Mouse (Mus musculus): ENCODE measurements at regions not wholly inside any gene's neighbourhood (a gene's known extent, or its start where the extent isn't known, plus 50 kb on each side); places are given as distances from the start of the nearest gene placed in this dataset.

GRCm38 (mm10) chr4:97417943-97418342, 235.0 kb upstream of the Gm10192 start:
- H3K27me3 ChIP-seq (ENCODE audit: control insufficient read depth, insufficient read depth, low read length), result no peaks in the 10 kb centered on the region
- no peaks in the 10 kb centered on the region for H3K4me1 ChIP-seq (replicated peaks; ENCODE audit: control insufficient read depth, insufficient read depth, low read length)
- no peak overlapping the region for H3K4me3 ChIP-seq (ENCODE audit: low read depth, low read length)
- no peak overlapping the region for H3K27ac ChIP-seq (ENCODE audit: low read depth, low read length)
- no peaks in the 10 kb centered on the region for H3K36me3 ChIP-seq (ENCODE audit: control insufficient read depth, insufficient read depth, low read length)
- H3K9me3 ChIP-seq (ENCODE audit: control insufficient read depth, low read length), result no peaks in the 10 kb centered on the region
- H3K4me2 ChIP-seq (replicated peaks; ENCODE audit: low read depth, low read length), result no peak overlapping the region
- peak; percentile 28 for DNase-seq (ENCODE audit: low spot score)
- H3K9ac ChIP-seq (ENCODE audit: low read depth, low read length), result no peak overlapping the region
- peak; percentile 33; the same call in 1 of the 2 replicates for ATAC-seq (ENCODE audit: low FRiP score)

- peak; percentile 19 for DNase-seq (ENCODE audit: low spot score)
- Histone ChIP-seq H3K9me3 (ENCODE audit: control insufficient read depth, low read length) (no peaks in the 10 kb centered on the region), H3K27me3 (ENCODE audit: control insufficient read depth, insufficient read depth, low read length) (no peaks in the 10 kb centered on the region), H3K4me1 (replicated peaks; ENCODE audit: control insufficient read depth, insufficient read depth, low read length) (no peaks in the 10 kb centered on the region), H3K4me2 (replicated peaks; ENCODE audit: low read depth, low read length) (no peak overlapping the region), H3K4me3 (ENCODE audit: low read depth, low read length) (no peak overlapping the region), H3K36me3 (ENCODE audit: control insufficient read depth, insufficient read depth, low read length) (no peaks in the 10 kb centered on the region), H3K9ac (ENCODE audit: low read depth, low read length) (no peak overlapping the region), H3K27ac (ENCODE audit: low read depth, low read length) (no peak overlapping the region)
- 53% methylated on average over 7 of the region's 7 CpGs for WGBS
- peak; percentile 86 for ATAC-seq (ENCODE audit: low FRiP score)
These were observed 225.8 kb upstream of the Gm10192 start for GRCm38 (mm10) chr4:97408633-97409296.

- Histone ChIP-seq H3K27ac (ENCODE audit: low read depth, low read length) (no peak overlapping the region), H3K9me3 (ENCODE audit: control insufficient read depth, low read length) (no peaks in the 10 kb centered on the region), H3K27me3 (ENCODE audit: control insufficient read depth, insufficient read depth, low read length) (no peaks in the 10 kb centered on the region), H3K4me2 (replicated peaks; ENCODE audit: low read depth, low read length) (no peak overlapping the region), H3K9ac (ENCODE audit: low read depth, low read length) (no peak overlapping the region), H3K4me1 (replicated peaks; ENCODE audit: control insufficient read depth, insufficient read depth, low read length) (no peaks in the 10 kb centered on the region), H3K4me3 (ENCODE audit: low read depth, low read length) (no peak overlapping the region), H3K36me3 (ENCODE audit: control insufficient read depth, insufficient read depth, low read length) (no peaks in the 10 kb centered on the region)
- DNase-seq (ENCODE audit: low spot score) (no peak), ATAC-seq (ENCODE audit: low FRiP score) (no peak)
- 90% methylated on average over 3 of the region's 3 CpGs for WGBS
These were observed 211.8 kb upstream of the Gm10192 start for GRCm38 (mm10) chr4:97394697-97395280.

GRCm38 (mm10) chr4:97381084-97381483, 198.1 kb upstream of the Gm10192 start:
- Histone ChIP-seq H3K9me3 (ENCODE audit: control insufficient read depth, low read length) (no peaks in the 10 kb centered on the region), H3K27me3 (ENCODE audit: control insufficient read depth, insufficient read depth, low read length) (no peaks in the 10 kb centered on the region), H3K27ac (ENCODE audit: low read depth, low read length) (no peak overlapping the region), H3K4me1 (replicated peaks; ENCODE audit: control insufficient read depth, insufficient read depth, low read length) (no peaks in the 10 kb centered on the region), H3K4me2 (replicated peaks; ENCODE audit: low read depth, low read length) (no peak overlapping the region), H3K4me3 (ENCODE audit: low read depth, low read length) (no peak overlapping the region), H3K9ac (ENCODE audit: low read depth, low read length) (no peak overlapping the region), H3K36me3 (ENCODE audit: control insufficient read depth, insufficient read depth, low read length) (no peaks in the 10 kb centered on the region)
- ATAC-seq (ENCODE audit: low FRiP score), result no peak
- no peak for DNase-seq (ENCODE audit: low spot score)
- 77% methylated on average over 3 of the region's 3 CpGs for WGBS

GRCm38 (mm10) chr4:97377593-97378542, 194.9 kb upstream of the Gm10192 start:
- 38% methylated on average over 8 of the region's 8 CpGs for WGBS
- ATAC-seq (ENCODE audit: low FRiP score) (peak; percentile 43; the same call in 1 of the 2 replicates), DNase-seq (ENCODE audit: low spot score) (peak; percentile 4)

GRCm38 (mm10) chr4:97360473-97360872, 177.5 kb upstream of the Gm10192 start:
- no peak for ATAC-seq (ENCODE audit: low FRiP score)

More at GRCm38 (mm10) chr4:97377593-97378542, 194.9 kb upstream of the Gm10192 start:
- Histone ChIP-seq H3K9me3 (ENCODE audit: control insufficient read depth, low read length) (no peaks in the 10 kb centered on the region), H3K4me2 (replicated peaks; ENCODE audit: low read depth, low read length) (no peak overlapping the region), H3K27me3 (ENCODE audit: control insufficient read depth, insufficient read depth, low read length) (no peaks in the 10 kb centered on the region), H3K4me3 (ENCODE audit: low read depth, low read length) (no peak overlapping the region), H3K4me1 (replicated peaks; ENCODE audit: control insufficient read depth, insufficient read depth, low read length) (no peaks in the 10 kb centered on the region), H3K36me3 (ENCODE audit: control insufficient read depth, insufficient read depth, low read length) (no peaks in the 10 kb centered on the region), H3K27ac (ENCODE audit: low read depth, low read length) (no peak overlapping the region), H3K9ac (ENCODE audit: low read depth, low read length) (no peak overlapping the region)

GRCm38 (mm10) chr4:97357958-97358357, 175.0 kb upstream of the Gm10192 start:
- H3K27ac ChIP-seq (ENCODE audit: low read depth, low read length), result no peak overlapping the region
- no peak overlapping the region for H3K4me3 ChIP-seq (ENCODE audit: low read depth, low read length)
- no peaks in the 10 kb centered on the region for H3K36me3 ChIP-seq (ENCODE audit: control insufficient read depth, insufficient read depth, low read length)
- no peaks in the 10 kb centered on the region for H3K4me1 ChIP-seq (replicated peaks; ENCODE audit: control insufficient read depth, insufficient read depth, low read length)
- DNase-seq (ENCODE audit: low spot score) (no peak), ATAC-seq (ENCODE audit: low FRiP score) (no peak)
- no peaks in the 10 kb centered on the region for H3K9me3 ChIP-seq (ENCODE audit: control insufficient read depth, low read length)
- 93% methylated on average over 1 of the region's 1 CpGs for WGBS
- H3K4me2 ChIP-seq (replicated peaks; ENCODE audit: low read depth, low read length), result no peak overlapping the region
- H3K9ac ChIP-seq (ENCODE audit: low read depth, low read length), result no peak overlapping the region
- no peaks in the 10 kb centered on the region for H3K27me3 ChIP-seq (ENCODE audit: control insufficient read depth, insufficient read depth, low read length)

More at GRCm38 (mm10) chr4:97360473-97360872, 177.5 kb upstream of the Gm10192 start:
- Histone ChIP-seq H3K4me3 (ENCODE audit: low read depth, low read length) (no peak overlapping the region), H3K27ac (ENCODE audit: low read depth, low read length) (no peak overlapping the region), H3K27me3 (ENCODE audit: control insufficient read depth, insufficient read depth, low read length) (no peaks in the 10 kb centered on the region), H3K9me3 (ENCODE audit: control insufficient read depth, low read length) (no peaks in the 10 kb centered on the region), H3K4me2 (replicated peaks; ENCODE audit: low read depth, low read length) (no peak overlapping the region), H3K4me1 (replicated peaks; ENCODE audit: control insufficient read depth, insufficient read depth, low read length) (no peaks in the 10 kb centered on the region), H3K36me3 (ENCODE audit: control insufficient read depth, insufficient read depth, low read length) (no peaks in the 10 kb centered on the region), H3K9ac (ENCODE audit: low read depth, low read length) (no peak overlapping the region)
- DNase-seq (ENCODE audit: low spot score), result no peak
- 86% methylated on average over 2 of the region's 2 CpGs for WGBS

GRCm38 (mm10) chr4:97346799-97347198, 163.8 kb upstream of the Gm10192 start:
- no peak for ATAC-seq (ENCODE audit: low FRiP score)
- no peaks in the 10 kb centered on the region for H3K4me1 ChIP-seq (replicated peaks; ENCODE audit: control insufficient read depth, insufficient read depth, low read length)
- H3K9ac ChIP-seq (ENCODE audit: low read depth, low read length), result no peak overlapping the region
- DNase-seq (ENCODE audit: low spot score), result no peak
- H3K27me3 ChIP-seq (ENCODE audit: control insufficient read depth, insufficient read depth, low read length), result no peaks in the 10 kb centered on the region
- no peak overlapping the region for H3K27ac ChIP-seq (ENCODE audit: low read depth, low read length)
- no peak overlapping the region for H3K4me3 ChIP-seq (ENCODE audit: low read depth, low read length)
- H3K36me3 ChIP-seq (ENCODE audit: control insufficient read depth, insufficient read depth, low read length), result no peaks in the 10 kb centered on the region
- no peaks in the 10 kb centered on the region for H3K9me3 ChIP-seq (ENCODE audit: control insufficient read depth, low read length)
- 78% methylated on average over 3 of the region's 3 CpGs for WGBS
- no peak overlapping the region for H3K4me2 ChIP-seq (replicated peaks; ENCODE audit: low read depth, low read length)
